Mouse (Mus musculus) C2C12 (cell line): ENCODE measurements around the gene Wdfy1.

Experiments
- CEBPB ChIP-seq: IDR thresholded peaks from one replicate; pipeline ENCODE4 v1.6.1; 2011; ENCODE audit warnings: low read depth, mild to moderate bottlenecking, control low read depth, moderate library complexity
- CTCF ChIP-seq: IDR thresholded peaks from one replicate; pipeline ENCODE4 v1.5.1; 2011; ENCODE audit not compliant: control insufficient read depth, insufficient read depth, insufficient read length
- MAX ChIP-seq: IDR thresholded peaks from one replicate; pipeline ENCODE4 v1.6.1; 2011; ENCODE audit warnings: mild to moderate bottlenecking, control low read depth
- MYOD1 ChIP-seq: IDR thresholded peaks from one replicate; pipeline ENCODE4 v1.6.1; 2011; ENCODE audit warnings: low read depth; ENCODE audit not compliant: control insufficient read depth, insufficient read length
- USF1 ChIP-seq: IDR thresholded peaks from one replicate; pipeline ENCODE4 v1.6.1; 2011; ENCODE audit warnings: low read depth, mild to moderate bottlenecking, control low read depth, moderate library complexity

GRCm38 (mm10) chr1:79687254-79687653 lies 88.7 kb downstream of the Wdfy1 start:
- TF ChIP-seq CTCF = no peak
- no peak for TF ChIP-seq MAX
- no peak for TF ChIP-seq MYOD1
- TF ChIP-seq USF1 = no peak
- TF ChIP-seq CEBPB = no peak
